Mouse (Mus musculus) adrenal gland, postnatal 0 days (tissue): Measurements from ENCODE around the gene Dennd1c. TPM values are rescaled to one million over a fixed set of nuclear protein-coding genes. Genes with fewer than 3 reads are reported as not detected.

Experiments used
- polyA plus RNA-seq: library from polyadenylated mRNA; unstranded; fragments of >200 nt; fragmentation: Nextera tagmentation; extraction: Ambion mirVana; gene quantifications from 2 replicates; pipeline ENCODE4 v1.2.1, GENCODE M21; 2015

Dennd1c gene
- polyA plus RNA-seq: 0.93 and 2.0 TPM in 2 replicates

DNA sequence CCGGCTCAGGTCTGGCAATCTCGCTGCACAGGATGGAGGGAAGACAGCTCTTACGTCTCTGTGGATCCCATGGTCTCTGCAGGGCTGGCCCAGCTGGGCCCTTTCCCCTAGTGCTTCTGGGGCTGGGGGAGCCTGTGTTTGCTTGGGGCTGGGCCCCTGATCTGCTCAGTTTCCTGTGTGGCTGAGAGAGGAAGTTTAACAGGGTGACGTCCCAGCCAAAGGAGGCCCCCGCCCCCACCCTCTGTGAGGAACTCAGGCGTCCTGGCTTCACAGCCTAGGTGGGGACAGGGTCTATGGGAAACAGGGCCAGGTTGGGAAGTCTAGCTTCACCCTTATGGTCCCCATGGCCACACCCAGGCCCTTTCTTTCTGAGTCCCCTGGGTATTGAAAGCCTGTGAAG lies at the start of gene Dennd1c:
Gene Dennd1c (minus strand): TSS at position 179 of the 400 bp plus-strand sequence.

DNA sequence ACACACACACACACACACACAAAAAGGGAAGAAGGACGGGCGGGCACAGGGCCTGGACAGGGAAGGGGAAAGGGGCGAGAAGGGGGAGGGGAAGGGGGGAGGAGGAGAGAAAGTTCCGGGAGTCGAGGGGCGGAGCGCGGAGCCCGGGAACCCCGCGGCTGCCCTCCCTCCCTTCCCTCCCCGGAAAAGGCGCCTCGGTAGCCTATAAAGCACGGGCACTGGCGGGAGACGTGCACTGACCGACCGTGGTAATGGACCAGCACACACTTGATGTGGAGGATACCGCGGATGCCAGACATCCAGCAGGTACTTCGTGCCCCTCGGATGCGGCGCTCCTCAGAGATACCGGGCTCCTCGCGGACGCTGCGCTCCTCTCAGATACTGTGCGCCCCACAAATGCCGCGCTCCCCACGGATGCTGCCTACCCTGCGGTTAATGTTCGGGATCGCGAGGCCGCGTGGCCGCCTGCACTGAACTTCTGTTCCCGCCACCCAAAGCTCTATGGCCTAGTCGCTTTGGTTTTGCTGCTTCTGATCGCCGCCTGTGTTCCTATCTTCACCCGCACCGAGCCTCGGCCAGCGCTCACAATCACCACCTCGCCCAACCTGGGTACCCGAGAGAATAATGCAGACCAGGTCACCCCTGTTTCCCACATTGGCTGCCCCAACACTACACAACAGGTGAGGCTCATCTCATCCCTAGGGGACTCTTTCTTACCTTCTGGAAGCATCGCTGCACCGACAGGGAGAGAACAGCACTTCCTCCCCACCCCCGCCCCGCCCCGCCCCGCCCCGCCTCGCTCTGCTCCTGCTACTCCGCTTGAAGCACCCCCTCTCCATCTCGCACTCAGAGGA lies 27.1 kb upstream of the Dennd1c start, which contains the start of gene Tnfsf9:
Gene Tnfsf9 (plus strand): TSS at position 145 of the 854 bp plus-strand sequence.

DNA sequence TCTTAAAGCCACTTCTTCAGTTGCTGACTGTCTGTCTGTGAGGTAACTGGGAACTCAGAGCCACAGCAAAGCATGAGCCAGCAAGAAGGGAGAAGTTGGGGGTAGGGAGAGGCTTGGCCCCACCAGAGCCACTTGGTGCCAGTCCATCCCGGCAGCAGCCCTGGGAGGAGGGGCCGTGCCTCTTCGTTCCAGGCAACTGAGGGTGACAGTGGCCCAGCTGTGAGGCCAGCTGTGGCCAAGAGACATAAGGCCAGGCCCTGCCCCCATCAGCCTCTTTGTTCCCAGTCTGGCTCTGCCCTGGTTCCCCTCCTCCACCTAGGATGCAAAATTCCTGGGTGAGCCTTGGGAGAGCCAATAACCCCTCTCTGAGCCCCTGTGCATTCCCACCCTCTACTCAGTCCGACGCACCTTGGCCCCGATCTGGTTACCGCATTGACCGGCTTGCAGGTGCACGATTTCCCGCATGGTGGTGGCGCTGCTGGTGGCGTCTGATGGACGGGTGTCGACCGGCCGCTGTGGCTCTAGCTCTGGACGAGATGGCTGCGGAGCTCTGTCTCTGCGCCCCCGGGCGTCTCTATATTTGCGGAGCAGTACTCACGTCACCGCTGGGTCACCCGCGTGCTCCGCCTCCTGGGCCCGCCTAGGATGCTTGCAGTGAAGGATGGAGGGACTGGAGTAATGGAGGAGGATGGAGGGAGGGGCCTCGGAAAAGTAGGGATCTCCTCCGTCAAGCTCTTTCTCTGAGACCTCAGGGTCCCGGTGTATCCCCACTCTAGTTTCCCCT lies 8.9 kb upstream of the Dennd1c start, which contains the start of gene Tubb4a:
Gene Tubb4a (minus strand): TSS at position 734 of the 784 bp plus-strand sequence.

DNA sequence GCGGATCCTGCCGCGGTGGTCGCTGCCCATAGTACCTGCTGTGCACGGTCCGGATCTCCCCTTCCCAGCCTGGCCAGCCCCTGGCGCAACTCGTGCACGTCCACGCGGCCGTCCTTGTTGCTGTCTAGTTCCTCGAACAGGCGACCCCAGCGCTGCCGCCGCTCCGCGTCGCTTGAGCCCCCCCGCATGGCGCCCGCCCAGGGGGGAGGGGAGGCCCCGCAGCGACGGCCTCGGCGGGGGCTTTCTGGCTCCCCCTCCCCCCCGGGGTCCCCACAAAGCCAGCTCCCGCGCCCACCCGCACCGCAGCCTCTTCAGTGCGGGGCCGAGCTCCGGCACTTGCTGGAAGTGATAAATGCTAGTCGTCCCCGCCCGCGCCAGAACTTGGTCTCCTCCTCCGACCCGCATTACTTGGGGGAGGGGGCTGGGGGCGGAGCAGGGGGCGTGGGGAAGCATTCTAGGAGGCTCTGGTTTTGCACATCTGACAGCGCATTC lies 18.8 kb downstream of the Dennd1c start, which contains the start of gene Slc25a23:
Gene Slc25a23 (minus strand): TSS at position 378 of the 492 bp plus-strand sequence.

DNA sequence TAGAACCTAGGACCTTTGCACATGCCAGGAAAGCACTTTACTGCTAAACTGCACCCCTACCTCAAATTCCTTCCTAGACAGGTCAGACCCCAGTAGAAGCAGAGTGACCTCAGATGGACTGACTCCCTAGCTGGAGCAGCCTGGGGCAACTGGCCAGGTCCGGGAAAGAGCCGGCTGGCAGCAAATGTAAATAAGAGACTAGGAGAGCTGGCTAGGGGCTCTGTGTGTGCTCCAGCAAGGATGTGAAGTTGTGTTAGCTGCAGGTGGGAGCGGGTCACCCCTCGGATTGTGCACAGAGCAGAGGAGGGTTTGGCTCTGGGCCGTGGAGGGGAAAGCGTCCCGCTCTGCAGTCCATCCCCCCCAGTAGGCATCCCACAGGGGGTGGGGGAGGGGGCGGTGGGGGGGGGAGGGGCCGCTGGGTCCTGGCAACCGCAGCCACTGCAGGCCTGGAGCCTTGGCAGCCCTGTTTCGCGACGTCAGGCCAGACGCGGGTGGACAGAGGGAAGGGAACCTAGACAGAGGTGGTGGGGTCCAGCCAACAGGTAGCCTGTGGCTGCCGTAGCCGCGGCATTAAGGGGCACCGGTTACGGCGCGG lies 19.3 kb downstream of the Dennd1c start, which contains the start of gene Crb3:
Gene Crb3 (plus strand): TSS at position 215 of the 595 bp plus-strand sequence.

DNA sequence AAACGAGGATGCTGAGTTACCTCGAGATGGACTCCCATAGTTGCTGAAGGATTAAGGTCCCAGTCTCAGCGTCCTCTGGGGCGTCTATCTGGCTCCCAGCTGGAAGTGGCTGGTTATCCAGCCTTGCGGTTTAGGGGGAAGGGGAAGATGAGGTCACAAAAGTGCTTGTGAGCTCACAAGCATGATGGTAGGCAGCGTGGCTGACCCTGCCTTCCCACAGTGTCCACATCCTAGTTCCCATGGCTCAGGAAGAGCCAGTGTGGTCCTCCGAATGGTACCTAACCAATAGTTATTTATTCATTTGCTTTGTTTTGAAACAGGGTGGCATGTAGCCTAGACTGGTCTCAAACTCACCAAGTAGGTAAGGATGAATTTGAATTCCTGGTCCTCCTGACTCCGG lies 36.8 kb downstream of the Dennd1c start, which contains the start of gene Slc25a41:
Gene Slc25a41 (minus strand): TSS at position 101 of the 400 bp plus-strand sequence.

DNA sequence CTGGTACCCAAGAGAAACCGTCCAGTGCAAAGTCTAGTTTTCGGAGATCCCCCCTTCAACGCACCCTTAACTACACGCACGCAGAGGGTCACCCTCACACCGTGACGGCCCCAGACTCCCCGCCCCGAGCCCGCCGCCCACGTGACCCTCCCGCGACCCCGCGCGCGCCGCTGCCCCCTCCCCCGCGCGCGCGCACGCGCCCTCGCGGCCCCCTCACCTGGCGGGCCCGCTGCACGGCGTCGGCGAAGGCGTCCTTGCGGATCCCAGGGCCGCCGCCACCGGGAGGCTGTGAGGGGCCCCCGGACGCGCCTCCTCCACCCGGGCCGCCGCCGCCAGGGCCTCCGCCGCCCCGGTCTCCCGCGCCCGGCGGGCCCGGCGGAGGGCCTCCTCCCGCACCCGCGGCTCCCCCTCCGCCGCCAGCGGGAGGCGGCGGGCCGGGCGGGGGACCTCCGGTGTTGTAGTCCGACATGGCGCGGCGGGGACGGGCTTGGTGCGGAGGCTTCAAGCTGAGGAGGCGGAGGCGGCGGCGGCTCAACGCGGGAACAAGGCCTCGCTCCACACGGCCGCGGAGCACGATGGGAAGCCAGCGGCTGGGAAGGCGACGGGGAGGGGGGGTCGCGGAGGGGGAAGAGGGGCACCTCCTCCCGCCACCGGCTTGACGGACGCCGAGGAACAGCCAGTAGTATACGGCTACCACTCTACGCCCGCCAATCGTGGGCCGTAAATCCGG lies 47.2 kb downstream of the Dennd1c start, which contains the start of gene Khsrp:
Gene Khsrp (minus strand): TSS at position 592 of the 730 bp plus-strand sequence.

Other genes starting within 250 kb of the Dennd1c start
- gene Rfx2, start 247.5 kb downstream of the Dennd1c start, polyA plus RNA-seq: 2.0 and 3.3 TPM in 2 replicates
- not detected in 2 replicates for gene Acsbg2, start 204.1 kb downstream of the Dennd1c start, polyA plus RNA-seq
- gene 1700061G19Rik, start 203.0 kb downstream of the Dennd1c start, polyA plus RNA-seq: 0.19 and 0.26 TPM in 2 replicates
- gene Mllt1, start 143.1 kb downstream of the Dennd1c start, polyA plus RNA-seq: 13.6 and 14.1 TPM in 2 replicates
- gene Acer1, start 96.4 kb downstream of the Dennd1c start, polyA plus RNA-seq: not detected in 2 replicates
- 117 and 163 TPM in 2 replicates for gene Clpp, start 88.2 kb downstream of the Dennd1c start, polyA plus RNA-seq
- gene Alkbh7, start 81.2 kb downstream of the Dennd1c start, polyA plus RNA-seq: 112 TPM in 2 replicates
- gene Pspn, start 78.5 kb downstream of the Dennd1c start, polyA plus RNA-seq: 4.4 and 7.9 TPM in 2 replicates
- gene Gtf2f1, start 67.2 kb downstream of the Dennd1c start, polyA plus RNA-seq: 29.7 and 47.9 TPM in 2 replicates
- gene Gm17949, start 67.0 kb downstream of the Dennd1c start, polyA plus RNA-seq: 0.35 and 0.37 TPM in 2 replicates
- 20.2 and 25.9 TPM in 2 replicates for gene Khsrp, start 47.0 kb downstream of the Dennd1c start, polyA plus RNA-seq
- gene Slc25a41, start 36.9 kb downstream of the Dennd1c start, polyA plus RNA-seq: not detected in 2 replicates
- 2.0 and 3.5 TPM in 2 replicates for gene Crb3, start 19.4 kb downstream of the Dennd1c start, polyA plus RNA-seq
- gene Slc25a23, start 18.7 kb downstream of the Dennd1c start, polyA plus RNA-seq: 12.5 and 14.0 TPM in 2 replicates
- 28.5 and 110 TPM in 2 replicates for gene Tubb4a, start 9.3 kb upstream of the Dennd1c start, polyA plus RNA-seq
- 1.5 and 1.6 TPM in 2 replicates for gene Tnfsf9, start 26.8 kb upstream of the Dennd1c start, polyA plus RNA-seq
- not detected in 2 replicates for gene Cd70, start 71.3 kb upstream of the Dennd1c start, polyA plus RNA-seq
- 0.14 and 0.28 TPM in 2 replicates for gene Tnfsf14, start 115.7 kb upstream of the Dennd1c start, polyA plus RNA-seq
- gene C3, start 149.6 kb upstream of the Dennd1c start, polyA plus RNA-seq: 63.5 and 85.8 TPM in 2 replicates
- gene Gpr108, start 169.9 kb upstream of the Dennd1c start, polyA plus RNA-seq: 45.8 and 74.8 TPM in 2 replicates
- gene Trip10, start 170.9 kb upstream of the Dennd1c start, polyA plus RNA-seq: 28.6 and 35.5 TPM in 2 replicates
- gene Vav1, start 200.6 kb upstream of the Dennd1c start, polyA plus RNA-seq: 3.4 and 3.6 TPM in 2 replicates